Mouse (Mus musculus) ES-E14 (cell line): Measurements from ENCODE around the gene Swap70.

ENCODE experiments used
- CHD2 ChIP-seq: IDR thresholded peaks from 2 replicates; pipeline ENCODE4 v1.6.1; 2014; ENCODE audit warnings: mild to moderate bottlenecking, low read depth, low read length, inconsistent platforms
- HCFC1 ChIP-seq: IDR thresholded peaks from 2 replicates; pipeline ENCODE4 v1.6.1; 2012; ENCODE audit warnings: low read length, inconsistent platforms, borderline replicate concordance; ENCODE audit not compliant: insufficient read depth

- TF ChIP-seq HCFC1 (no peak), CHD2 (no peak)
These were observed 27.2 kb downstream of the Swap70 start for GRCm38 (mm10) chr7:110248677-110249076.
